Mouse (Mus musculus) spleen, adult 2 months (tissue): ENCODE data around the gene Cntnap4.

Experiments used
- CTCF ChIP-seq: fragments of 200-500 bp; IDR thresholded peaks from 2 replicates; pipeline ENCODE4 v1.5.1; 2011; ENCODE audit warnings: mild to moderate bottlenecking, inconsistent platforms; ENCODE audit not compliant: insufficient read depth, insufficient read length, insufficient replicate concordance; ENCODE audit errors: extremely low read depth
- POLR2A ChIP-seq: fragments of 200-500 bp; IDR thresholded peaks from 2 replicates; pipeline ENCODE4 v1.6.1; 2011; ENCODE audit warnings: low read depth, low read length, inconsistent platforms

DNA sequence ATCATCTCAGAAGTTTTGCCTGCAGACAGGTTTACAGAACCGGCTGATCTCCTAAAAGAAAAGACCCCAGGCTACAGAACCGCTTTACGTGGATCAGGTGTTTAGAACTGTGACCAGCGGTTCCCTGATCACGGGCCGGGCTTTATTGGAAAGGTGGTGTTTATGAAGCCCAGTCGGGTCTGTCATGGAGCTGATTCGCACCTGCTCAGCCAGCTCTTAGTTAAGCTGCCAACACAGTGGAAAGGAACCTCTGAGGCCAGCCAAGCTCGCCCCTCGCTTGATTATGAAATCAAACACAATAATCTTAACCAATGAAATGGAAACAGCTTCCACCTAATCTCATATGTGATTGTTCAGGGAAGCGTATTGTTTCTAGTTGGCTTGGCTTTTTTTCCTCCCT lies 30.1 kb downstream of the Cntnap4 start:
- TF ChIP-seq CTCF: no peak
- no peak for TF ChIP-seq POLR2A
